Mouse (Mus musculus): ENCODE data around the gene Tesc.

The Tesc gene

GRCm38 (mm10) chr5:118108124-118108793, 80.7 kb downstream of the Tesc start:
- no peak for DNase-seq (ENCODE audit: low spot score)

- no peak for DNase-seq (ENCODE audit: low spot score)
These were observed 81.4 kb downstream of the Tesc start for GRCm38 (mm10) chr5:118108794-118109440.

Measured in urinary bladder, postnatal 14 days (tissue).